Mouse (Mus musculus) megakaryocyte, embryonic 14.5 days (primary cell): Measurements from ENCODE around the gene Exoc5.

Experiments
- FLI1 ChIP-seq: IDR thresholded peaks from 2 replicates; pipeline ENCODE4 v1.6.1; 2012; ENCODE audit warnings: low read length, inconsistent platforms, mixed read lengths
- GATA1 ChIP-seq: IDR thresholded peaks from 3 replicates; pipeline ENCODE4 v1.6.1; 2012; ENCODE audit warnings: mixed read lengths, low read length, inconsistent platforms, borderline replicate concordance

GRCm38 (mm10) chr14:49072837-49073236 is 6.4 kb upstream of the Exoc5 start:
- no peak for TF ChIP-seq GATA1
- TF ChIP-seq FLI1: no peak
